ENCODE assay signal across 8 mouse cellular contexts in genomic region chr1:87183998-87184750, GRCm38 (mm10). TPM values are rescaled to one million over a fixed set of nuclear protein-coding genes. Genes with fewer than 3 reads are reported as not detected.
DNase-seq lines count a peak whose midpoint lies in the region; ATAC-seq and TF ChIP-seq lines count a peak whose summit lies in the region.

No protein-coding gene starts in this region.

- no peak for TF ChIP-seq CTCF in intestine, postnatal 0 days (IDR thresholded peaks at IDR 0.05; ENCODE audit: low read depth)
- TF ChIP-seq CTCF in ES-Bruce4 (IDR thresholded peaks at IDR 0.05; ENCODE audit: low read depth, low read length), result peak; percentile 28

- 32% methylated on average over 15 of the region's 15 CpGs for WGBS in intestine, embryonic 14.5 days
- WGBS in intestine, postnatal 0 days, result 34% methylated on average over 15 of the region's 15 CpGs
- WGBS in embryonic facial prominence, embryonic 12.5 days, result 26% methylated on average over 15 of the region's 15 CpGs
- 30% methylated on average over 15 of the region's 15 CpGs for WGBS in midbrain, embryonic 10.5 days

- peaks cover 56% of the 10 kb centered on the region for H3K27me3 ChIP-seq in intestine, embryonic 14.5 days (replicated peaks; ENCODE audit: control insufficient read depth, insufficient read depth, low read length)
- H3K27me3 ChIP-seq in intestine, postnatal 0 days (replicated peaks; ENCODE audit: control insufficient read depth, insufficient read depth, low read length), result peaks cover 59% of the 10 kb centered on the region
- no peaks in the 10 kb centered on the region for H3K27me3 ChIP-seq in ES-Bruce4 (ENCODE audit: control insufficient read depth, insufficient read depth, low read length, poor library complexity, severe bottlenecking)
- peaks cover 67% of the 10 kb centered on the region for H3K27me3 ChIP-seq in embryonic facial prominence, embryonic 12.5 days
- H3K27me3 ChIP-seq in midbrain, embryonic 10.5 days (ENCODE audit: low read depth, poor library complexity, severe bottlenecking), result peaks cover 85% of the 10 kb centered on the region

- H3K9ac ChIP-seq in intestine, embryonic 14.5 days (ENCODE audit: low read length), result no peak overlapping the region
- no peak overlapping the region for H3K9ac ChIP-seq in intestine, postnatal 0 days (ENCODE audit: low read depth, low read length)
- H3K9ac ChIP-seq in ES-Bruce4 (ENCODE audit: low read depth, poor library complexity, severe bottlenecking), result no peak overlapping the region
- H3K9ac ChIP-seq in embryonic facial prominence, embryonic 12.5 days, result no peak overlapping the region

- no peaks in the 10 kb centered on the region for H3K36me3 ChIP-seq in intestine, embryonic 14.5 days (ENCODE audit: control insufficient read depth, insufficient read depth, low read length)
- H3K36me3 ChIP-seq in intestine, postnatal 0 days (ENCODE audit: control insufficient read depth, insufficient read depth), result no peaks in the 10 kb centered on the region
- no peaks in the 10 kb centered on the region for H3K36me3 ChIP-seq in ES-Bruce4 (ENCODE audit: control insufficient read depth, insufficient read depth, low read length, poor library complexity, severe bottlenecking)
- H3K36me3 ChIP-seq in embryonic facial prominence, embryonic 12.5 days, result no peaks in the 10 kb centered on the region
- no peaks in the 10 kb centered on the region for H3K36me3 ChIP-seq in midbrain, embryonic 10.5 days

- TF ChIP-seq EP300 in ES-Bruce4 (IDR thresholded peaks at IDR 0.05; ENCODE audit: insufficient read depth, low read depth, low read length), result no peak

- no peak overlapping the region for H3K27ac ChIP-seq in intestine, embryonic 14.5 days (ENCODE audit: low read depth)
- no peak overlapping the region for H3K27ac ChIP-seq in intestine, postnatal 0 days (ENCODE audit: low read depth, low read length)
- no peak overlapping the region for H3K27ac ChIP-seq in ES-Bruce4 (ENCODE audit: insufficient read depth, low read length)
- H3K27ac ChIP-seq in embryonic facial prominence, embryonic 12.5 days, result no peak overlapping the region
- H3K27ac ChIP-seq in midbrain, embryonic 10.5 days (replicated peaks), result no peak overlapping the region

- no peak for DNase-seq in intestine, embryonic 14.5 days (ENCODE audit: low spot score)
- DNase-seq in midbrain, embryonic 10.5 days (ENCODE audit: low spot score), result no peak
- no peak for DNase-seq in thymus, postnatal 36 days
- DNase-seq in gastrocnemius, adult 8-10 months (ENCODE audit: low spot score in 2 of 2), result no peak

- no peak for ATAC-seq in intestine, embryonic 14.5 days (replicated peaks; ENCODE audit: low FRiP score, low TSS enrichment, low read depth)
- ATAC-seq in intestine, postnatal 0 days, result no peak
- ATAC-seq in embryonic facial prominence, embryonic 12.5 days (ENCODE audit: insufficient number of reproducible peaks, insufficient read depth, low FRiP score, low TSS enrichment), result no peak
- no peak for ATAC-seq in inflammation-experienced regulatory T-cells, adult 6 months

- no peak for TF ChIP-seq POLR2A in ES-Bruce4 (IDR thresholded peaks at IDR 0.05; ENCODE audit: insufficient read depth, low read length)

- no peak overlapping the region for H3K4me3 ChIP-seq in intestine, embryonic 14.5 days (ENCODE audit: low read depth, low read length)
- H3K4me3 ChIP-seq in intestine, postnatal 0 days (ENCODE audit: low read depth, low read length), result no peak overlapping the region
- no peak overlapping the region for H3K4me3 ChIP-seq in ES-Bruce4 (ENCODE audit: low read depth, low read length)
- no peak overlapping the region for H3K4me3 ChIP-seq in embryonic facial prominence, embryonic 12.5 days
- H3K4me3 ChIP-seq in midbrain, embryonic 10.5 days, result 0 out of 2 replicates have a peak overlapping the region, but pooled peaks have one; percentile 28

- 0 out of 2 replicates have a peak, but pooled peaks cover 4% of the 10 kb centered on the region for H3K4me1 ChIP-seq in intestine, embryonic 14.5 days (replicated peaks; ENCODE audit: control insufficient read depth, insufficient read depth, low read length)
- no peaks in the 10 kb centered on the region; the same call in 1 of the 2 replicates for H3K4me1 ChIP-seq in intestine, postnatal 0 days (replicated peaks; ENCODE audit: control insufficient read depth, insufficient read depth, low read length)
- peaks cover 3% of the 10 kb centered on the region for H3K4me1 ChIP-seq in ES-Bruce4 (ENCODE audit: control insufficient read depth, insufficient read depth, low read length)
- peaks cover 8% of the 10 kb centered on the region; the same call in 1 of the 2 replicates for H3K4me1 ChIP-seq in embryonic facial prominence, embryonic 12.5 days
- peaks cover 30% of the 10 kb centered on the region for H3K4me1 ChIP-seq in midbrain, embryonic 10.5 days

- H3K9me3 ChIP-seq in intestine, embryonic 14.5 days (ENCODE audit: control insufficient read depth, low read length), result no peaks in the 10 kb centered on the region
- H3K9me3 ChIP-seq in intestine, postnatal 0 days (ENCODE audit: control insufficient read depth), result no peaks in the 10 kb centered on the region
- no peaks in the 10 kb centered on the region for H3K9me3 ChIP-seq in ES-Bruce4 (replicated peaks; ENCODE audit: control insufficient read depth, insufficient read depth, low read length, poor library complexity, severe bottlenecking)
- no peaks in the 10 kb centered on the region for H3K9me3 ChIP-seq in embryonic facial prominence, embryonic 12.5 days
- no peaks in the 10 kb centered on the region for H3K9me3 ChIP-seq in midbrain, embryonic 10.5 days (replicated peaks)

- peak overlapping the region; percentile 29 for H3K4me2 ChIP-seq in intestine, embryonic 14.5 days (ENCODE audit: low read length)
- no peak overlapping the region for H3K4me2 ChIP-seq in intestine, postnatal 0 days (replicated peaks; ENCODE audit: low read depth)
- H3K4me2 ChIP-seq in embryonic facial prominence, embryonic 12.5 days (replicated peaks), result peak overlapping the region; percentile 22; the same call in 1 of the 2 replicates

RNA-seq across cellular contexts. Expression of gene Prss56, which starts 1.1 kb away (rescaled TPM):
- polyA plus RNA-seq in intestine, embryonic 14.5 days (2014; fragmentation: Nextera tagmentation; extraction: Ambion mirVana), result not detected in 2 replicates
- polyA plus RNA-seq in intestine, postnatal 0 days (2015; fragmentation: Nextera tagmentation; extraction: Ambion mirVana), result not detected in 2 replicates
- 0.27 TPM in 1 of 2 replicates, not detected in the other for polyA plus RNA-seq in ES-Bruce4 (2011; ENCODE audit: insufficient read depth, insufficient read length, low read depth, missing spikeins)
- 1.1 and 2.6 TPM in 2 replicates for polyA plus RNA-seq in embryonic facial prominence, embryonic 12.5 days (2016; fragmentation: Nextera tagmentation; extraction: Ambion mirVana)
- 0.05 TPM in 1 of 2 replicates, not detected in the other for polyA plus RNA-seq in midbrain, embryonic 10.5 days (2016; fragmentation: Nextera tagmentation; extraction: Ambion mirVana)
- not detected for polyA plus RNA-seq in inflammation-experienced regulatory T-cells, adult 6 months (2017; shearing (Covaris generic))
- total RNA-seq in gastrocnemius, adult 8-10 months (2022), result not detected

RNA-seq across cellular contexts. Expression of gene Chrnd, which starts 6.2 kb away (rescaled TPM):
- polyA plus RNA-seq in intestine, embryonic 14.5 days (2014; fragmentation: Nextera tagmentation; extraction: Ambion mirVana), result not detected in 2 replicates
- not detected in 2 replicates for polyA plus RNA-seq in intestine, postnatal 0 days (2015; fragmentation: Nextera tagmentation; extraction: Ambion mirVana)
- not detected in 2 replicates for polyA plus RNA-seq in ES-Bruce4 (2011; ENCODE audit: insufficient read depth, insufficient read length, low read depth, missing spikeins)
- polyA plus RNA-seq in embryonic facial prominence, embryonic 12.5 days (2016; fragmentation: Nextera tagmentation; extraction: Ambion mirVana), result 1.2 and 1.6 TPM in 2 replicates
- polyA plus RNA-seq in midbrain, embryonic 10.5 days (2016; fragmentation: Nextera tagmentation; extraction: Ambion mirVana), result not detected in 2 replicates
- polyA plus RNA-seq in inflammation-experienced regulatory T-cells, adult 6 months (2017; shearing (Covaris generic)), result not detected
- total RNA-seq in gastrocnemius, adult 8-10 months (2022), result 1 to 10 TPM; 1.9 to 2.9 (median 2.4) TPM

RNA-seq across cellular contexts. Expression of gene Chrng, which starts 20.3 kb away (rescaled TPM):
- polyA plus RNA-seq in intestine, embryonic 14.5 days (2014; fragmentation: Nextera tagmentation; extraction: Ambion mirVana), result not detected in 2 replicates
- not detected in 2 replicates for polyA plus RNA-seq in intestine, postnatal 0 days (2015; fragmentation: Nextera tagmentation; extraction: Ambion mirVana)
- polyA plus RNA-seq in ES-Bruce4 (2011; ENCODE audit: insufficient read depth, insufficient read length, low read depth, missing spikeins), result not detected in 2 replicates
- polyA plus RNA-seq in embryonic facial prominence, embryonic 12.5 days (2016; fragmentation: Nextera tagmentation; extraction: Ambion mirVana), result 6.0 and 9.8 TPM in 2 replicates
- polyA plus RNA-seq in midbrain, embryonic 10.5 days (2016; fragmentation: Nextera tagmentation; extraction: Ambion mirVana), result 0.12 TPM in 1 of 2 replicates, not detected in the other
- polyA plus RNA-seq in inflammation-experienced regulatory T-cells, adult 6 months (2017; shearing (Covaris generic)), result under 1 TPM in 1 of 3 experiments, not detected in 2; 0.39 TPM
- total RNA-seq in gastrocnemius, adult 8-10 months (2022), result under 1 TPM in 1 of 4 experiments, not detected in 3; 0.13 TPM

RNA-seq across cellular contexts. Expression of gene Ecel1, which starts 27.9 kb away (rescaled TPM):
- 1.3 and 1.5 TPM in 2 replicates for polyA plus RNA-seq in intestine, embryonic 14.5 days (2014; fragmentation: Nextera tagmentation; extraction: Ambion mirVana)
- 0.64 and 0.67 TPM in 2 replicates for polyA plus RNA-seq in intestine, postnatal 0 days (2015; fragmentation: Nextera tagmentation; extraction: Ambion mirVana)
- 0.37 and 2.2 TPM in 2 replicates for polyA plus RNA-seq in ES-Bruce4 (2011; ENCODE audit: insufficient read depth, insufficient read length, low read depth, missing spikeins)
- 1.9 and 2.3 TPM in 2 replicates for polyA plus RNA-seq in embryonic facial prominence, embryonic 12.5 days (2016; fragmentation: Nextera tagmentation; extraction: Ambion mirVana)
- 3.7 and 5.0 TPM in 2 replicates for polyA plus RNA-seq in midbrain, embryonic 10.5 days (2016; fragmentation: Nextera tagmentation; extraction: Ambion mirVana)
- under 1 TPM in 2 of 3 experiments, not detected in 1; 0.77 to 0.88 TPM for polyA plus RNA-seq in inflammation-experienced regulatory T-cells, adult 6 months (2017; shearing (Covaris generic))
- not detected for total RNA-seq in gastrocnemius, adult 8-10 months (2022)

RNA-seq across cellular contexts. Expression of gene Eif4e2, which starts 29.5 kb away (rescaled TPM):
- polyA plus RNA-seq in intestine, embryonic 14.5 days (2014; fragmentation: Nextera tagmentation; extraction: Ambion mirVana), result 131 and 141 TPM in 2 replicates
- 175 and 179 TPM in 2 replicates for polyA plus RNA-seq in intestine, postnatal 0 days (2015; fragmentation: Nextera tagmentation; extraction: Ambion mirVana)
- polyA plus RNA-seq in ES-Bruce4 (2011; ENCODE audit: insufficient read depth, insufficient read length, low read depth, missing spikeins), result 191 and 201 TPM in 2 replicates
- 179 and 182 TPM in 2 replicates for polyA plus RNA-seq in embryonic facial prominence, embryonic 12.5 days (2016; fragmentation: Nextera tagmentation; extraction: Ambion mirVana)
- 172 and 173 TPM in 2 replicates for polyA plus RNA-seq in midbrain, embryonic 10.5 days (2016; fragmentation: Nextera tagmentation; extraction: Ambion mirVana)
- polyA plus RNA-seq in inflammation-experienced regulatory T-cells, adult 6 months (2017; shearing (Covaris generic)), result 100 to 1,000 TPM in 2 of 3 experiments, 10 to 100 TPM in 1; 95.8 to 185 (median 116) TPM
- 10 to 100 TPM; 51.7 to 54.8 (median 53.8) TPM for total RNA-seq in gastrocnemius, adult 8-10 months (2022)
